Mouse (Mus musculus) right cerebral cortex, postnatal 4 days (tissue): Measurements from ENCODE around the gene Ube2d1.

Experiments
- DNase-seq: peaks from one replicate; pipeline ENCODE4 v3.0.0-alpha.2; 2022

The Ube2d1 gene

GRCm38 (mm10) chr10:71285126-71285580 is at the start of gene Ube2d1:
Gene Ube2d1 (minus strand): TSS chr10:71285262.
- DNase-seq: peak; percentile 88

- no peak for DNase-seq
These were observed 47.8 kb upstream of the Ube2d1 start for GRCm38 (mm10) chr10:71332859-71333258.

GRCm38 (mm10) chr10:71332376-71332775 is 47.3 kb upstream of the Ube2d1 start:
- DNase-seq: no peak

- no peak for DNase-seq
These were observed 46.8 kb upstream of the Ube2d1 start for GRCm38 (mm10) chr10:71331908-71332307.

GRCm38 (mm10) chr10:71330070-71330469 is 45.0 kb upstream of the Ube2d1 start:
- no peak for DNase-seq

GRCm38 (mm10) chr10:71329295-71329694 is 44.2 kb upstream of the Ube2d1 start:
- no peak for DNase-seq

- no peak for DNase-seq
These were observed 43.8 kb upstream of the Ube2d1 start for GRCm38 (mm10) chr10:71328870-71329269.

GRCm38 (mm10) chr10:71328382-71328781 is 43.3 kb upstream of the Ube2d1 start:
- no peak for DNase-seq

GRCm38 (mm10) chr10:71327386-71327785 is 42.3 kb upstream of the Ube2d1 start:
- no peak for DNase-seq

- peak; percentile 70 for DNase-seq
These were observed 41.7 kb upstream of the Ube2d1 start for GRCm38 (mm10) chr10:71326789-71327188.

GRCm38 (mm10) chr10:71326123-71326522 is 41.1 kb upstream of the Ube2d1 start:
- no peak for DNase-seq

- no peak for DNase-seq
These were observed 38.6 kb upstream of the Ube2d1 start for GRCm38 (mm10) chr10:71323669-71324068.

- DNase-seq: no peak
These were observed 31.4 kb upstream of the Ube2d1 start for GRCm38 (mm10) chr10:71316497-71316896.

- no peak for DNase-seq
These were observed 31.0 kb upstream of the Ube2d1 start for GRCm38 (mm10) chr10:71316056-71316455.

GRCm38 (mm10) chr10:71314596-71314995 is 29.5 kb upstream of the Ube2d1 start:
- no peak for DNase-seq

GRCm38 (mm10) chr10:71310288-71310687 is 25.2 kb upstream of the Ube2d1 start:
- no peak for DNase-seq

- no peak for DNase-seq
These were observed 23.1 kb upstream of the Ube2d1 start for GRCm38 (mm10) chr10:71308199-71308598.

- no peak for DNase-seq
These were observed 21.7 kb upstream of the Ube2d1 start for GRCm38 (mm10) chr10:71306759-71307158.

- no peak for DNase-seq
These were observed 21.1 kb upstream of the Ube2d1 start for GRCm38 (mm10) chr10:71306190-71306589.

GRCm38 (mm10) chr10:71302490-71302889 is 17.4 kb upstream of the Ube2d1 start:
- no peak for DNase-seq

GRCm38 (mm10) chr10:71300161-71300560 is 15.1 kb upstream of the Ube2d1 start:
- no peak for DNase-seq

- no peak for DNase-seq
These were observed 8.2 kb upstream of the Ube2d1 start for GRCm38 (mm10) chr10:71293245-71293644.

GRCm38 (mm10) chr10:71292254-71292653 is 7.2 kb upstream of the Ube2d1 start:
- no peak for DNase-seq

GRCm38 (mm10) chr10:71291801-71292200 is 6.7 kb upstream of the Ube2d1 start:
- no peak for DNase-seq

- no peak for DNase-seq
These were observed 6.2 kb upstream of the Ube2d1 start for GRCm38 (mm10) chr10:71291179-71291661.
